Mouse (Mus musculus) midbrain, embryonic 13.5 days (tissue): Measurements from ENCODE around the gene Nphs2. TPM values are rescaled to one million over a fixed set of nuclear protein-coding genes. Genes with fewer than 3 reads are reported as not detected.
"Not testable (repeated sequence)": the region's sequence is repeated elsewhere in the genome, so short reads cannot be mapped to it uniquely, and the experiment has no call there.

ENCODE experiments used
- ATAC-seq: fragments of 200-750 bp; cut with Nextera tagmentation; 2 replicates; pipeline ENCODE4 v1.8.0; 2017; ENCODE audit warnings: mild to moderate bottlenecking, moderate TSS enrichment, moderate library complexity
- H3K27ac ChIP-seq: fragments of 300-500 bp; sonication (generic); 2 replicates; pipeline ENCODE4 v1.5.1; 2015; ENCODE audit warnings: inconsistent platforms, mild to moderate bottlenecking, moderate library complexity
- H3K27me3 ChIP-seq: fragments of 300-500 bp; sonication (generic); 2 replicates; pipeline ENCODE4 v1.6.1; 2015; ENCODE audit warnings: mild to moderate bottlenecking, inconsistent platforms
- H3K36me3 ChIP-seq: fragments of 300-500 bp; sonication (generic); 2 replicates; pipeline ENCODE4 v1.6.1; 2015; ENCODE audit warnings: mild to moderate bottlenecking, inconsistent platforms
- H3K4me1 ChIP-seq: fragments of 300-500 bp; sonication (generic); replicated peaks from 2 replicates; pipeline ENCODE4 v1.6.1; 2015; ENCODE audit warnings: inconsistent platforms
- H3K4me2 ChIP-seq: fragments of 300-500 bp; sonication (generic); replicated peaks from 2 replicates; pipeline ENCODE4 v1.6.1; 2015; ENCODE audit warnings: moderate library complexity, mild to moderate bottlenecking, inconsistent platforms
- H3K4me3 ChIP-seq: fragments of 300-500 bp; sonication (generic); replicated peaks from 2 replicates; pipeline ENCODE4 v1.5.1; 2015; ENCODE audit warnings: mild to moderate bottlenecking, inconsistent platforms
- H3K9ac ChIP-seq: fragments of 300-500 bp; sonication (generic); replicated peaks from 2 replicates; pipeline ENCODE4 v1.6.1; 2015; ENCODE audit warnings: mild to moderate bottlenecking, inconsistent platforms
- H3K9me3 ChIP-seq: fragments of 300-500 bp; sonication (generic); 2 replicates; pipeline ENCODE4 v1.6.1; 2016; ENCODE audit warnings: mild to moderate bottlenecking, inconsistent platforms
- WGBS: fragments of 180-500 bp; shearing (Covaris S2); methylation state at CpG from one replicate; pipeline ENCODE4 v1.1.7; 2015; 5-methylcytosine and 5-hydroxymethylcytosine counted together
- polyA plus RNA-seq: library from polyadenylated mRNA; unstranded; fragments of >200 nt; fragmentation: Nextera tagmentation; extraction: Ambion mirVana; gene quantifications from 2 replicates; pipeline ENCODE4 v1.2.1, GENCODE M21; 2015

Gene Nphs2
- polyA plus RNA-seq, 1 experiment from 2014 or later: 0.28 TPM

DNA sequence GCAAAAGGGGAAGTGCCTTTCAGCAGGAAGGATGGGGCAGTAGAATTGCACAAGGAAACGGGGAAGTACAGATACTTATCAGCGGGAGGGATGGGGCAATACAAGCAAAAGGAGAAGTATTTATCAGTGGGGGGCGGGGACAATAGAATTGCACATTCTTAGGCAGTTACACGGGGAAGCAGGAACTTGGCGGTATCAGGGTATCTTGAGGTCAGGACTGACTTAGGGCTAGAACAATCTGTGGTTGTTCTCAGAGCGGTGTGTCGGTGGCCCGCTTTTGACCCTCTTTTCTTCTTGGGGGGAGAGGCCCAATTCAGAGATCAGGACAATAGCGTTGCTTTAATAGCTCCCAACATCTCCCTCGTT, 21.3 kb upstream of the Nphs2 start:
- not testable (repeated sequence) for H3K36me3 ChIP-seq, H3K27me3 ChIP-seq, H3K9ac ChIP-seq, H3K9me3 ChIP-seq, H3K27ac ChIP-seq, ATAC-seq, H3K4me1 ChIP-seq, H3K4me3 ChIP-seq, H3K4me2 ChIP-seq
- 78% methylated on average over 10 of the region's 10 CpGs for WGBS

DNA sequence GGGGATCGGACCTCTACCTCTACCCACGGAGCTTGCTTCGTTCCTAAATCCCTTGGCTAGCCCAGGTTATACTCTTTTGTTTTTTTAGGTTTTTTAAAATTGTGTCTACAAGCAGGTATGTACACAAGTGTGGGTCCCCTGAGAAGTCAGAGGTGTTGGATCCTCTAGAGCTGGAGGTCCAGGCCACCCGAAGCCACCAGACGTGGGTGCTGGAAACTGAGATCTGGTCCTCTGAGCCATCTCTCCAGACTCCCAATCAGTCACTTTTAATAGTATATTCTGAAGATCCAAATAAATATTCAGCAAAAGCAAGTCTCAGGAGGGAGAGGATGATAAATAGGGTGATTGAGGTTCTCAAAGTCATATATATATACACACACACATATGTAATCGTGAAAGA, 20.5 kb upstream of the Nphs2 start:
- ATAC-seq: no peak
- Histone ChIP-seq H3K9ac (no peak overlapping the region), H3K9me3 (no peaks in the 10 kb centered on the region), H3K27me3 (no peaks in the 10 kb centered on the region), H3K27ac (no peak overlapping the region), H3K4me3 (no peak overlapping the region), H3K36me3 (no peaks in the 10 kb centered on the region), H3K4me2 (no peak overlapping the region), H3K4me1 (no peaks in the 10 kb centered on the region)
- WGBS: 99% methylated on average over 6 of the region's 6 CpGs

DNA sequence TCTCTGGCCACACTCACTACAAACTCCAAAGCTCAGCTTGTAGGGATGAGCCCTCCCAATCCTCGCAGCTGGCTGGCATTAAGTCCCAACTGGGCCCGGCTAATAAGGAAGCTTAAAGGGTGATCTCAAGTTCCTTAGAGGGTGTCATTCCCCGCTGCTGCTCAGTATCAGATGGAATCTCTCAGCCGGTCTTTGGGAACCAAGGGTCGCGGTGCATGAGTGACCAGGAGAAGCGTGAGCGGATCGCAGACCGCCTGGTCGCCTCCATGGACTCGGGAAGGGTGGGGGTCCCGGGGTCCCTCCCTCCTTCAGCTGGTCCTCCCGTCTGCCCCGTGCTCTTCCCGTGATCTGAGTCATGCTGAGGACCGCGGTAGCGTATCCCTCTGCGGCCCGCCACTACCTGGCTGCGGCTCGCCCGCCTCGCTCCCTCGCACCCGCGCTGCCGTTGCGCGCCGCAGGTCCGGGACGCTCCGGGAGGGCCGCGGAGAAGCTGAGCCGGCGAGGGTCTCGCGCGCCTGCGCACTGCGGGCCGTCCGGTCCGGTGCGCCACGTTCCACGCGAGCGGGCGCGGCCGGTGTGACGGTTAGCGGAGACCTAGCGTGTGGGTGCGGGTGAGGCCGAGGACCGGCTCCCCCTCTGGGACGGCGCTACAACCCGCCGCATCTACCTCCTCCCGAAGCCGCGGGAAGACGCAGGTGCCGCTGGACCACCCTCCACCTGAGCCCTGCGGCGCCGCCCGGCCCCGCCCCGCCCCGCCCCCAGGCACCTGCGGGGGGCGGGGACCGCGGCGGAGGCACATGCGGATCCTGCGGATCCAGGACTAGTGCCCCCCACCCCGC, 7.4 kb upstream of the Nphs2 start, which contains the start of gene Tdrd5:
TSS of gene Tdrd5 (minus strand) at position 754 of the 839 bp plus-strand sequence.
- Histone ChIP-seq H3K36me3 (no peaks in the 10 kb centered on the region), H3K4me1 (peaks cover 6% of the 10 kb centered on the region; the same call in 1 of the 2 replicates), H3K27ac (no peak within 1 kb of the TSS), H3K4me2 (peak within 1 kb of the TSS; percentile 97), H3K9me3 (no peaks in the 10 kb centered on the region), H3K9ac (peak within 1 kb of the TSS; percentile 69), H3K27me3 (peaks cover 57% of the 10 kb centered on the region), H3K4me3 (peak within 1 kb of the TSS; percentile 53)
- WGBS: under 1% methylated on average over 84 of the region's 85 CpGs
- ATAC-seq: peak; percentile 89

DNA sequence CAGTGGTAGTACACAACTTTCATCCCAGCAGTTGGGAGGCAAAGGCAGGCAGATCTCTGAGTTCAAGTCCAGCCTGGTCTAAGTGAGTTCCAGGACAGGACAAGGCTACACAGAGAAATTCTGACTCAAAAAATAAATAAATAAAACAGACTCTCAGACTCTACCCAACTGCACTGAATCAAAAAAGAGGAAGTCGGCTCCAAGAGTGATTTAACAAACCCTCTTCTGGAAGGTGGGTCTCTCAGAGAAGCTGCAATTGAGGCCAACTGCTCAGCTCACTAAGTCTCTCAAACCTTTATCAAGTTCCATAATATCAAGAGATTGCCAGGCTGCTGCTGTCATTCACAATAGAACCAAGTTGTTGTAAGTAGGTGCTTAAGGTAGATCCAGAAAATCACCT, 1.9 kb upstream of the Nphs2 start:
- 94% methylated on average over 1 of the region's 1 CpGs for WGBS
- no peak for ATAC-seq
- Histone ChIP-seq H3K4me3 (no peak overlapping the region), H3K9ac (no peak overlapping the region), H3K4me1 (peaks cover 10% of the 10 kb centered on the region), H3K27ac (no peak overlapping the region), H3K27me3 (peaks cover 65% of the 10 kb centered on the region), H3K9me3 (no peaks in the 10 kb centered on the region), H3K4me2 (no peak overlapping the region), H3K36me3 (no peaks in the 10 kb centered on the region)

DNA sequence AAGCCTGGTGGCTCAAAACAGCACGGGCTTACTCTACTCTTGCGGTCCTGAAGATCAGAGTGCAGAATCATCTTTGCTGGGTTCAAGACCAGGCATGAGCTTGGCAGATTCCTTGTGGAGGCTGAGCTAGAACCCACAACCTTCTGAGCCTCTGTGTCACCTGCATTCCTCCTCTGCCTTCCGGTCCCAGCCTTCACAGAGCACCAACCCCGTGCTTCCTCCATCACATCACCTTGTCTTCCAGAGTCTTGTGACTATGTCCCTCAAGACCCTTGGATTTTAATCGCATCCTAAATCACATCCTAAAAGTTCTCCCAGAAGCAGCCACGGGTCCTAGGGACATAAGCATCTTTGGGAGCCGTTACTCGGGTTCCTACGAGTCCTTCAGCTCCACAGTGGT, 12.6 kb downstream of the Nphs2 start:
- Histone ChIP-seq H3K36me3 (no peaks in the 10 kb centered on the region), H3K27ac (no peak overlapping the region), H3K4me3 (no peak overlapping the region), H3K9me3 (no peaks in the 10 kb centered on the region), H3K4me2 (no peak overlapping the region), H3K27me3 (no peaks in the 10 kb centered on the region), H3K4me1 (no peaks in the 10 kb centered on the region), H3K9ac (no peak overlapping the region)
- no peak for ATAC-seq
- 91% methylated on average over 9 of the region's 9 CpGs for WGBS

DNA sequence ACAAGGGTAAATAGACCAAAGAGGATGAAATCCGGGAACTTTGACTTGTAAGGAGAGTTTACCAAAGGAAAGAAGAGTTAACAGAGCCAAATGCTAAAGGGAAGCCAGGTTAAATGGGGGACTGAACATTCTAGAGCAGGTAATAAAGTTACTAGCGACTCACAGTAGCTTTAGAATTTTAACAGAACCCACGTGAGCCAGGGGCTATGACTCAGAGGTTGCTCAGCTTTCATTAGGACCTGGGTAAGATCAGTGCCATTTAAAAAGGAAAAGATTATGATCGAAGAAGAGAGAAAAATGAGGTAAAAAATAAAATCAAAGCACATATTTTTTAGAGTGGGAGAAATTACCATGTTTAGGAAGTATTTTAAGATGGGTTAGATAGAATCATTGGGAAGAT, 30.3 kb downstream of the Nphs2 start:
- Histone ChIP-seq H3K36me3 (no peaks in the 10 kb centered on the region), H3K4me3 (no peak overlapping the region), H3K4me2 (no peak overlapping the region), H3K9ac (no peak overlapping the region), H3K4me1 (no peaks in the 10 kb centered on the region), H3K9me3 (no peaks in the 10 kb centered on the region), H3K27me3 (no peaks in the 10 kb centered on the region), H3K27ac (no peak overlapping the region)
- no peak for ATAC-seq
- WGBS: 79% methylated on average over 4 of the region's 4 CpGs

DNA sequence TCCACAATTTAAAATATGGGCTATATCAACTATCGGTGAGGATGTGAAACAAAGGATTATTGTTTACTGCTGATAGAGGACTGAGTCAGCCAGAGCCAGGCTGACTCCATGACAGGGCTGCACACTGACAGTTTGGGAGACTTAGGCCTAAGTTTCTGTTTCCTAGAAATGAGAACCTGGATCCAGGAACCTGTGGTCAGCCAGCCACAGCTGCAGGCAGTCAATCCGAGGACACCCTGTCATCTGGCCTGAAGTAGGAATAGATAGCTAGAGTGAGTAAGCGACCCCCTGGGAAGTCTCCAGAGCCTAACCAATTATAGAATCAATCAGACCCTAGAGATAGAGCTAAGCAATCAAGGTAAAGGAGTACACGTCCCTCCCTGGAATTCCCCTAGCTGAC, 33.9 kb downstream of the Nphs2 start:
- no peak overlapping the region for H3K9ac ChIP-seq
- no peaks in the 10 kb centered on the region for H3K36me3 ChIP-seq
- H3K9me3 ChIP-seq: no peaks in the 10 kb centered on the region
- no peak overlapping the region for H3K4me2 ChIP-seq
- no peaks in the 10 kb centered on the region for H3K4me1 ChIP-seq
- no peak overlapping the region for H3K4me3 ChIP-seq
- 79% methylated on average over 4 of the region's 4 CpGs for WGBS
- no peaks in the 10 kb centered on the region for H3K27me3 ChIP-seq
- ATAC-seq: no peak
- no peak overlapping the region for H3K27ac ChIP-seq

DNA sequence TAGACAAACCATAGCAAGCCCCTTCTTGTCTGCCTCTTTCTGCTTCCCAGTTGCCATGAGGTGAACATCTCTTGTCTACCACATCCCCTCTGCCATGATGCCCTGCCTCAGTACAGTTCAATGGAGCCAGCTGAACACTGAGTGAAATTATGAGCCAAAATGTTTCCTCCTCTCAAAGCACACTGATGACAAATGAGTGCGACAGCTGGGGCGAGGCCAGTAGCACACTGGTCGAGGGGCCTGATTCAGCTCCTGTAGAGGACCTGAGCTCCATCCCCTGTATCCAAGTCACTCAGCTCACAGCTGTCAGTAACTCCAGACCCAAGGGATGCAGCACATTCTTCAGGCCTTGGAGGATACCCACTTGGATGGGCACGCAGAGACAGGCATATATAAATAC, 35.1 kb downstream of the Nphs2 start:
- Histone ChIP-seq H3K9ac (no peak overlapping the region), H3K36me3 (no peaks in the 10 kb centered on the region), H3K4me3 (no peak overlapping the region), H3K4me2 (no peak overlapping the region), H3K27me3 (no peaks in the 10 kb centered on the region), H3K27ac (no peak overlapping the region), H3K9me3 (no peaks in the 10 kb centered on the region), H3K4me1 (no peaks in the 10 kb centered on the region)
- 96% methylated on average over 4 of the region's 4 CpGs for WGBS
- no peak for ATAC-seq

DNA sequence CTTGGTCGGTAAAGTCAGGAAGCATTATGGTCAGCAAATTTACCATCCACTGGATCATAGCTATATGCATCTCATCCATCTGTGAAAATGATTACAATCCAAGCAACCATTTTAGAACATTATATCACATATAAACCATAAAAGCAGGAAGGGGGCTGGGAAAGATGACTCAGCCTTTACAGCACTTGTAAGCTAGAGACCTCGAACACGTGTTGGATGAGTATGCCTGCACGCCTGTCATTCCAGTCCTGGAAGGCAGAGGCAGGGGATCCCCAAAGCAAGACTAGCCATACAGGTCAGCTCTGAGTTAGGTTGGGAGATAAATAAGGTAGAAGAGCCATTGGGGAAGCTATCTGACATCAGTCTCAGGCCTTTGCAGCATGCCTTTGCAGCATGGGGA, 38.5 kb downstream of the Nphs2 start:
- H3K27me3 ChIP-seq: no peaks in the 10 kb centered on the region
- WGBS: 85% methylated on average over 4 of the region's 4 CpGs
- no peaks in the 10 kb centered on the region for H3K36me3 ChIP-seq
- no peak for ATAC-seq
- no peak overlapping the region for H3K4me3 ChIP-seq
- no peak overlapping the region for H3K9ac ChIP-seq
- no peaks in the 10 kb centered on the region for H3K4me1 ChIP-seq
- H3K27ac ChIP-seq: no peak overlapping the region
- no peak overlapping the region for H3K4me2 ChIP-seq
- H3K9me3 ChIP-seq: no peaks in the 10 kb centered on the region

DNA sequence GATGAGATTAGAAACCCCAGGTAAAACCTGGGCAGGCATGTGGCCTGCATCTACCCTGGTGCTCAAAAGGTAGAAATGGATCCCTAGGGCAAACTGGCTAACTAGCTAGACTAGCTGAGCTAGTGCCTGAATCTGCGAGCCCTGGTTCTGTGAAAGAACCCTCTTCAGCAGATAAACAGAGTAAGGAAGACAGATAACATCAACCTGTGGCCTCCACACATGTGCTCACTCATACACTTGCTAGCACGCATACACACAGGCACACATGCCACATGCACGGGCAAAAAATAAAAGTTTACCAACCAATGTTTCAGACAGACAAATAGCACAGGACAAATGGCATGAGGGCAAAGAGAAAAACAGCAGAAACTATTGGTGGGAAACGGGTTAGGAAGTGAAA, 39.9 kb downstream of the Nphs2 start:
- Histone ChIP-seq H3K27ac (no peak overlapping the region), H3K4me1 (no peaks in the 10 kb centered on the region), H3K4me3 (no peak overlapping the region), H3K4me2 (no peak overlapping the region), H3K36me3 (no peaks in the 10 kb centered on the region), H3K9ac (no peak overlapping the region), H3K27me3 (no peaks in the 10 kb centered on the region), H3K9me3 (no peaks in the 10 kb centered on the region)
- no peak for ATAC-seq
- 87% methylated on average over 4 of the region's 4 CpGs for WGBS

DNA sequence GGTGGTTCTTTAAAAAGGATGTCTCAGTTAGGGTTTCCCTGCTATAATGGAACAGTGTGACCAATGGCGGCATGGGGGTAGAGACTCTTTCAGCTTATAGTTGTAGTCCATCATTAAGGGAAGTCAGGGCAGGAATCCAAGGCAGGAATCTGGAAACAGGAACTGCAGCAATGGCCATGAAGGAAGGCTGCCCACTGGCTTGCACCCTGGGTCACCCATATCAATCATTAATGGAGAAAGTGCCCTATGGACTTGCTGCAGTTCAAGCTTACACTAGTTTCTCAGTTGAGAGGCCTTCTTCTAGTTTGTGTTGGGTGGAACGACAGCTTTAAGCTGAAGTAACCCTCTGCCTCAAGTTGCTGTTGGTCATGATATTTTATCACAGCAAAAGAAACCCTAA, 41.9 kb downstream of the Nphs2 start:
- Histone ChIP-seq H3K4me2 (no peak overlapping the region), H3K27ac (no peak overlapping the region), H3K4me1 (no peaks in the 10 kb centered on the region), H3K36me3 (no peaks in the 10 kb centered on the region), H3K4me3 (no peak overlapping the region), H3K9me3 (no peaks in the 10 kb centered on the region), H3K9ac (no peak overlapping the region), H3K27me3 (no peaks in the 10 kb centered on the region)
- ATAC-seq: no peak
- 88% methylated on average over 2 of the region's 2 CpGs for WGBS

DNA sequence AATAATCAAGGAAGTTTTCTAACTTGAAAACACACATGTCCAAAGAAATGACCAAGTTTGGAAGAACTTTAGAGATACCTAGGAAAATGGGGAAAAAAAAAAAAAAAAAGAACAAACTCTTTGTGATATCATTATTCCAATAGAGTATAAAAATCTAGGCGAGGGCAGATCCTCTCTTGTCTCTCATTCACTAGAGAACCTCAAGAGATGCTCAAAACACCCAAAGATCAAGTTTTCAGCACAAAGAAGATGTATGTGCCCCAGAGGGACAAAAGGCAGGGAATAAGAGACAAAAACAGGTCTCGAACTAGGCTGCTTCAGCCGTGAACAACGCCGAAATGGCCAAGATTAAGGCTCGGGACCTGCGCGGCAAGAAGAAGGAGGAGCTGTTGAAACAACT, 55.2 kb downstream of the Nphs2 start, which contains the start of gene Gm2000:
TSS of gene Gm2000 (plus strand) at position 301 of the 400 bp plus-strand sequence.
- no peaks in the 10 kb centered on the region for H3K9me3 ChIP-seq
- ATAC-seq: no peak
- no peak within 1 kb of the TSS for H3K4me2 ChIP-seq
- no peak within 1 kb of the TSS for H3K9ac ChIP-seq
- no peaks in the 10 kb centered on the region for H3K36me3 ChIP-seq
- H3K27me3 ChIP-seq: no peaks in the 10 kb centered on the region
- no peak within 1 kb of the TSS for H3K4me3 ChIP-seq
- no peaks in the 10 kb centered on the region for H3K4me1 ChIP-seq
- no peak within 1 kb of the TSS for H3K27ac ChIP-seq
- WGBS: 90% methylated on average over 8 of the region's 8 CpGs
